In genomic region chr17:81015814-81016447, GRCm38 (mm10) we compare ENCODE assay signal across 9 mouse cellular contexts. TPM values are rescaled to one million over a fixed set of nuclear protein-coding genes. Genes with fewer than 3 reads are reported as not detected.
DNase-seq lines count a peak whose midpoint lies in the region; ATAC-seq lines count a peak whose summit lies in the region.
"Had no signal": no experiment of that assay in that cellular context is flagged by ENCODE, and none has a peak within 500 bp of the region (broad histone marks: within the 10 kb centered on the region; RNA-seq: fewer than 3 reads in every experiment).

No protein-coding gene starts in this region.

- peak; percentile 12; the same call in 1 of the 2 replicates for ATAC-seq in hindbrain, embryonic 14.5 days (ENCODE audit: low FRiP score)
- ATAC-seq in megakaryocyte, adult 5-6 weeks (ENCODE audit: poor library complexity, severe bottlenecking), result peak; percentile 73

- H3K4me2 ChIP-seq in hindbrain, embryonic 14.5 days (replicated peaks), result no peak overlapping the region
- H3K4me2 ChIP-seq: midbrain, embryonic 12.5 days had no signal

- H3K4me3 ChIP-seq in heart, embryonic 10.5 days, result no peak overlapping the region
- no peak overlapping the region for H3K4me3 ChIP-seq in hindbrain, embryonic 14.5 days (replicated peaks; ENCODE audit: low read length)
- H3K4me3 ChIP-seq: midbrain, embryonic 12.5 days had no signal

- H3K36me3 ChIP-seq in heart, embryonic 10.5 days, result no peaks in the 10 kb centered on the region
- no peaks in the 10 kb centered on the region for H3K36me3 ChIP-seq in hindbrain, embryonic 14.5 days (replicated peaks; ENCODE audit: control insufficient read depth, insufficient read depth)
- H3K36me3 ChIP-seq: midbrain, embryonic 12.5 days had no signal

- no peaks in the 10 kb centered on the region for H3K27me3 ChIP-seq in heart, embryonic 10.5 days (ENCODE audit: insufficient read depth, poor library complexity, severe bottlenecking)
- no peaks in the 10 kb centered on the region for H3K27me3 ChIP-seq in hindbrain, embryonic 14.5 days (ENCODE audit: control insufficient read depth, insufficient read depth, low read length)

- H3K9me3 ChIP-seq in heart, embryonic 10.5 days, result no peaks in the 10 kb centered on the region
- no peaks in the 10 kb centered on the region for H3K9me3 ChIP-seq in hindbrain, embryonic 14.5 days (ENCODE audit: control insufficient read depth, low read length)
- H3K9me3 ChIP-seq: midbrain, embryonic 12.5 days had no signal

- peak; percentile 41 to 64 for DNase-seq in heart, adult 18-20 months
- no peak for DNase-seq in heart, embryonic 10.5 days (ENCODE audit: low spot score)
- peak; percentile 41 for DNase-seq in adrenal gland, adult 2 months
- DNase-seq in embryo, embryonic 9.5 days (ENCODE audit: extremely low spot score), result peak; percentile 67
- peak; percentile 81 for DNase-seq in hindbrain, embryonic 14.5 days (ENCODE audit: low spot score)
- DNase-seq in left cerebral cortex, adult 18-20 months (ENCODE audit: low spot score in 2 of 2), result peak; percentile 36 to 60
- peak; percentile 31 for DNase-seq in telencephalon, adult 2 months (ENCODE audit: low read depth, low spot score)

- WGBS in heart, embryonic 10.5 days, result 38% methylated on average over 4 of the region's 4 CpGs
- 52% methylated on average over 4 of the region's 4 CpGs for WGBS in hindbrain, embryonic 14.5 days

- peaks cover 15% of the 10 kb centered on the region for H3K4me1 ChIP-seq in heart, embryonic 10.5 days
- 0 out of 2 replicates have a peak, but pooled peaks cover 8% of the 10 kb centered on the region for H3K4me1 ChIP-seq in hindbrain, embryonic 14.5 days (replicated peaks; ENCODE audit: control insufficient read depth, insufficient read depth, low read length)

- no peak overlapping the region for H3K27ac ChIP-seq in heart, embryonic 10.5 days
- no peak overlapping the region for H3K27ac ChIP-seq in hindbrain, embryonic 14.5 days
- H3K27ac ChIP-seq: midbrain, embryonic 12.5 days had no signal

- H3K9ac ChIP-seq in hindbrain, embryonic 14.5 days, result no peak overlapping the region
- H3K9ac ChIP-seq: midbrain, embryonic 12.5 days had no signal

RNA-seq across cellular contexts. Expression of gene Thumpd2, which starts 49.0 kb away (rescaled TPM):
- 1 to 10 TPM; 3.5 to 3.6 TPM for total RNA-seq in heart, adult 18-20 months (2021)
- 10.1 and 12.5 TPM in 2 replicates for polyA plus RNA-seq in heart, embryonic 10.5 days (2016; fragmentation: Nextera tagmentation; extraction: Ambion mirVana)
- 1 to 10 TPM; 4.8 to 9.2 TPM for total RNA-seq in adrenal gland, adult 2 months (2021)
- 1.0 and 1.5 TPM in 2 replicates for polyA plus RNA-seq in adrenal gland, adult 2 months (2012; rRNA removed)
- polyA plus RNA-seq in hindbrain, embryonic 14.5 days (2014; fragmentation: Nextera tagmentation; extraction: Ambion mirVana), result 8.8 and 9.8 TPM in 2 replicates
- total RNA-seq in left cerebral cortex, adult 18-20 months (2021), result 1 to 10 TPM; 4.9 to 7.0 TPM
- 2.1 and 2.7 TPM in 2 replicates for total RNA-seq in megakaryocyte, adult 5-6 weeks (2015)
- total RNA-seq in megakaryocyte, adult 5-6 weeks (2017), result 5.8 and 6.4 TPM in 2 replicates
